Mouse (Mus musculus) megakaryocyte, embryonic 14.5 days (primary cell): ENCODE results near the gene Olfr868. TPM values are rescaled to one million over a fixed set of nuclear protein-coding genes. Genes with fewer than 3 reads are reported as not detected.

ENCODE experiments used
- H3K27me3 ChIP-seq: replicated peaks from 2 replicates; pipeline ENCODE3; 2012; ENCODE audit warnings: inconsistent platforms
- H3K36me3 ChIP-seq: replicated peaks from 2 replicates; pipeline ENCODE3; 2012; ENCODE audit warnings: low read length, inconsistent platforms, mixed read lengths
- H3K4me1 ChIP-seq: 2 replicates; pipeline ENCODE4 v1.6.1; 2012; ENCODE audit warnings: inconsistent platforms
- H3K4me3 ChIP-seq: replicated peaks from 2 replicates; pipeline ENCODE3; 2012; ENCODE audit warnings: moderate library complexity, mild to moderate bottlenecking, inconsistent platforms
- H3K9me3 ChIP-seq: 2 replicates; pipeline ENCODE4 v1.6.1; 2012; ENCODE audit warnings: inconsistent platforms
- FLI1 ChIP-seq: IDR thresholded peaks from 2 replicates; pipeline ENCODE4 v1.6.1; 2012; ENCODE audit warnings: low read length, inconsistent platforms, mixed read lengths
- GATA1 ChIP-seq: IDR thresholded peaks from 3 replicates; pipeline ENCODE4 v1.6.1; 2012; ENCODE audit warnings: mixed read lengths, low read length, inconsistent platforms, borderline replicate concordance
- polyA plus RNA-seq: library from polyadenylated mRNA; stranded (reverse); fragments of >175 nt; gene quantifications from 2 replicates; pipeline ENCODE4 v1.2.3, GENCODE M21; 2012; ENCODE audit warnings: low replicate concordance; ENCODE audit not compliant: insufficient read depth

Gene Olfr868
- polyA plus RNA-seq: not detected in 2 replicates

- TF ChIP-seq FLI1 (no peak), GATA1 (no peak)
- Histone ChIP-seq H3K4me1 (no peaks in the 10 kb centered on the region), H3K27me3 (no peaks in the 10 kb centered on the region), H3K36me3 (no peaks in the 10 kb centered on the region), H3K9me3 (no peaks in the 10 kb centered on the region), H3K4me3 (no peak within 1 kb of the TSS)
Measured at GRCm38 (mm10) chr9:20098326-20098725, at the start of gene Olfr868. TSS of gene Olfr868 (plus strand) at chr9:20098626.

- Histone ChIP-seq H3K4me1 (no peaks in the 10 kb centered on the region), H3K27me3 (no peaks in the 10 kb centered on the region), H3K9me3 (no peaks in the 10 kb centered on the region), H3K4me3 (no peak within 1 kb of the TSS), H3K36me3 (no peaks in the 10 kb centered on the region)
- TF ChIP-seq FLI1: no peak
- TF ChIP-seq GATA1: no peak
Measured at GRCm38 (mm10) chr9:20057462-20057861, 41.0 kb upstream of the Olfr868 start, which contains the start of gene Olfr867. TSS of gene Olfr867 (minus strand) at chr9:20057562.

DNA sequence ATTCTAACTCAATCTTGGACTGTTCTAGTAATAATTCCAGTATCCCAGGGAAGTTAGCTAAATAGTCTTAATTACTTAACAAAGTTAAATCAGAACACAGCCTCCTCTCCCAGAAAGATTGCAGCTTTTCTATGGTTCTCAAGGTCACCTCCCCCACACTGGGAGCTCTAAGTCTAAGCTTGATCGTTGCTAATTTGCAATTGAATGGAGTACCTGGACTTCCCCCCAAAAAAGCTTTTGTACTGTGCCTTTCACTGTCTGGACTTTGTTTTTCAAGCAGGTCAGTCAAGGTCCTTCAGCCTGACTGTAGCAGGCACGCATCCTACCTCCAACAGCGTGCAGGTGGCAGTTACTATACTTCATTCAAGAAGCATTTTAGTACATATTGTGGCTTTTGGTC lies 28.2 kb upstream of the Olfr868 start:
- TF ChIP-seq FLI1 (no peak), GATA1 (no peak)
- Histone ChIP-seq H3K27me3 (no peaks in the 10 kb centered on the region), H3K9me3 (peaks cover 22% of the 10 kb centered on the region), H3K36me3 (no peaks in the 10 kb centered on the region), H3K4me1 (no peaks in the 10 kb centered on the region), H3K4me3 (no peak overlapping the region)

DNA sequence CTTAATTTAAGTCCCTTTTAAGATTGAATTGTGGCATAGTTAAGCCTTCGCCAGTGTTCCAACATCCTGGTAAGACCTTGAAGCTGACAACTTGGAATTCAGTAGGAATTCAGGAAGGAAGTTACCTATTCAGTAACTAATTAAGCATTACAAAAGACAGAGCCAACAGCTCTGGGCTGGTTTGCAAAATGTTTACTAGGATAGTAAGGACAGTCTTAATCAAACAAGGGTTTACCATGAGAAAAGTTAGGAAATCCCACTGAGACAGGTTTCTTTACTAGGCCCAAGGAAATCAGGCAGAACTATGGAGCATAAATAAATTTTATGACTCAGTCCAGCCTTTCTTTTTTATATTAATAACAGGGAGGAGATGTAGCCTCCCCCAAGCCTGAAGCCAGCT lies 27.1 kb upstream of the Olfr868 start:
- Histone ChIP-seq H3K36me3 (no peaks in the 10 kb centered on the region), H3K4me3 (no peak overlapping the region), H3K9me3 (peaks cover 26% of the 10 kb centered on the region), H3K27me3 (no peaks in the 10 kb centered on the region), H3K4me1 (no peaks in the 10 kb centered on the region)
- no peak for TF ChIP-seq GATA1

GRCm38 (mm10) chr9:20073523-20074177 lies 24.8 kb upstream of the Olfr868 start:
- TF ChIP-seq GATA1 (no peak), FLI1 (no peak)
- Histone ChIP-seq H3K4me3 (peak overlapping the region; percentile 11), H3K27me3 (no peaks in the 10 kb centered on the region), H3K4me1 (no peaks in the 10 kb centered on the region), H3K36me3 (no peaks in the 10 kb centered on the region), H3K9me3 (peaks cover 26% of the 10 kb centered on the region)

- TF ChIP-seq GATA1 (no peak), FLI1 (no peak)
- H3K36me3 ChIP-seq: no peaks in the 10 kb centered on the region
- H3K9me3 ChIP-seq: no peaks in the 10 kb centered on the region
- H3K4me1 ChIP-seq: no peaks in the 10 kb centered on the region
- H3K27me3 ChIP-seq: no peaks in the 10 kb centered on the region
- no peak within 1 kb of the TSS for H3K4me3 ChIP-seq
Measured at GRCm38 (mm10) chr9:20128709-20129108, 30.3 kb downstream of the Olfr868 start, which contains the start of gene Olfr869. TSS of gene Olfr869 (plus strand) at chr9:20129009.

GRCm38 (mm10) chr9:20149706-20150105 lies 51.3 kb downstream of the Olfr868 start:
- Histone ChIP-seq H3K9me3 (no peaks in the 10 kb centered on the region; the same call in 1 of the 2 replicates), H3K36me3 (no peaks in the 10 kb centered on the region), H3K27me3 (no peaks in the 10 kb centered on the region), H3K4me1 (no peaks in the 10 kb centered on the region), H3K4me3 (no peak overlapping the region)
- TF ChIP-seq FLI1 (no peak), GATA1 (no peak)

Other genes with a start within 250 kb of the Olfr868 start
- gene Olfr860, start 248.9 kb upstream of the Olfr868 start, polyA plus RNA-seq: not detected in 2 replicates
- gene Olfr862, start 210.6 kb upstream of the Olfr868 start, polyA plus RNA-seq: not detected in 2 replicates
- gene Olfr77, start 181.8 kb upstream of the Olfr868 start, polyA plus RNA-seq: 0.03 TPM in 1 of 2 replicates, not detected in the other
- not detected in 2 replicates for gene Olfr866, start 70.6 kb upstream of the Olfr868 start, polyA plus RNA-seq
- not detected in 2 replicates for gene Olfr867, start 41.1 kb upstream of the Olfr868 start, polyA plus RNA-seq
- gene Olfr869, start 30.4 kb downstream of the Olfr868 start, polyA plus RNA-seq: not detected in 2 replicates
- not detected in 2 replicates for gene Olfr870, start 75.4 kb downstream of the Olfr868 start, polyA plus RNA-seq
- not detected in 2 replicates for gene Olfr871, start 113.6 kb downstream of the Olfr868 start, polyA plus RNA-seq
- not detected in 2 replicates for gene Olfr872, start 138.5 kb downstream of the Olfr868 start, polyA plus RNA-seq
- gene Olfr39, start 183.7 kb downstream of the Olfr868 start, polyA plus RNA-seq: not detected in 2 replicates
- 0.34 TPM in 1 of 2 replicates, not detected in the other for gene Olfr873, start 199.9 kb downstream of the Olfr868 start, polyA plus RNA-seq
- gene Olfr18, start 237.5 kb downstream of the Olfr868 start, polyA plus RNA-seq: not detected in 2 replicates